Mouse (Mus musculus) heart, adult 2 months (tissue): ENCODE data around the gene Mettl7a2.

ENCODE experiments used
- EP300 ChIP-seq: fragments of 200-500 bp; IDR thresholded peaks from 2 replicates; pipeline ENCODE4 v1.6.1; 2011; ENCODE audit warnings: low read depth, low read length, control low read depth; ENCODE audit not compliant: insufficient read depth
- POLR2A ChIP-seq: fragments of 200-500 bp; IDR thresholded peaks from 2 replicates; pipeline ENCODE4 v1.6.1; 2011; ENCODE audit warnings: mild to moderate bottlenecking, low read depth, low read length, control low read depth; ENCODE audit not compliant: insufficient read depth

GRCm38 (mm10) chr15:100324021-100324591 is 28.9 kb upstream of the Mettl7a2 start:
- TF ChIP-seq POLR2A (no peak), EP300 (no peak)
